Mouse (Mus musculus) midbrain, embryonic 13.5 days (tissue): ENCODE results near the gene Josd2. TPM values are rescaled to one million over a fixed set of nuclear protein-coding genes. Genes with fewer than 3 reads are reported as not detected.

Experiments
- ATAC-seq: fragments of 200-750 bp; cut with Nextera tagmentation; 2 replicates; pipeline ENCODE4 v1.8.0; 2017; ENCODE audit warnings: mild to moderate bottlenecking, moderate TSS enrichment, moderate library complexity
- H3K27ac ChIP-seq: fragments of 300-500 bp; sonication (generic); 2 replicates; pipeline ENCODE4 v1.5.1; 2015; ENCODE audit warnings: inconsistent platforms, mild to moderate bottlenecking, moderate library complexity
- H3K27me3 ChIP-seq: fragments of 300-500 bp; sonication (generic); 2 replicates; pipeline ENCODE4 v1.6.1; 2015; ENCODE audit warnings: mild to moderate bottlenecking, inconsistent platforms
- H3K36me3 ChIP-seq: fragments of 300-500 bp; sonication (generic); 2 replicates; pipeline ENCODE4 v1.6.1; 2015; ENCODE audit warnings: mild to moderate bottlenecking, inconsistent platforms
- H3K4me1 ChIP-seq: fragments of 300-500 bp; sonication (generic); replicated peaks from 2 replicates; pipeline ENCODE4 v1.6.1; 2015; ENCODE audit warnings: inconsistent platforms
- H3K4me2 ChIP-seq: fragments of 300-500 bp; sonication (generic); replicated peaks from 2 replicates; pipeline ENCODE4 v1.6.1; 2015; ENCODE audit warnings: moderate library complexity, mild to moderate bottlenecking, inconsistent platforms
- H3K4me3 ChIP-seq: fragments of 300-500 bp; sonication (generic); replicated peaks from 2 replicates; pipeline ENCODE4 v1.5.1; 2015; ENCODE audit warnings: mild to moderate bottlenecking, inconsistent platforms
- H3K9ac ChIP-seq: fragments of 300-500 bp; sonication (generic); replicated peaks from 2 replicates; pipeline ENCODE4 v1.6.1; 2015; ENCODE audit warnings: mild to moderate bottlenecking, inconsistent platforms
- H3K9me3 ChIP-seq: fragments of 300-500 bp; sonication (generic); 2 replicates; pipeline ENCODE4 v1.6.1; 2016; ENCODE audit warnings: mild to moderate bottlenecking, inconsistent platforms
- WGBS: fragments of 180-500 bp; shearing (Covaris S2); methylation state at CpG from one replicate; pipeline ENCODE4 v1.1.7; 2015; 5-methylcytosine and 5-hydroxymethylcytosine counted together
- polyA plus RNA-seq: library from polyadenylated mRNA; unstranded; fragments of >200 nt; fragmentation: Nextera tagmentation; extraction: Ambion mirVana; gene quantifications from 2 replicates; pipeline ENCODE4 v1.2.1, GENCODE M21; 2015

Gene Josd2
- polyA plus RNA-seq, 1 experiment from 2014 or later = 44.8 TPM

- WGBS = 88% methylated on average over 1 of the region's 1 CpGs
- Histone ChIP-seq H3K36me3 (peaks cover 87% of the 10 kb centered on the region), H3K27me3 (peaks cover 3% of the 10 kb centered on the region; the same call in 1 of the 2 replicates), H3K9ac (no peak overlapping the region), H3K4me1 (peaks cover 25% of the 10 kb centered on the region), H3K4me3 (no peak overlapping the region), H3K4me2 (no peak overlapping the region), H3K9me3 (no peaks in the 10 kb centered on the region), H3K27ac (no peak overlapping the region)
- ATAC-seq = no peak
These were observed 11.5 kb upstream of the Josd2 start for GRCm38 (mm10) chr7:44456302-44456701.

- Histone ChIP-seq H3K36me3 (peaks cover 90% of the 10 kb centered on the region), H3K4me3 (no peak overlapping the region), H3K4me2 (no peak overlapping the region), H3K27ac (no peak overlapping the region), H3K9ac (no peak overlapping the region), H3K27me3 (peaks cover 10% of the 10 kb centered on the region; the same call in 1 of the 2 replicates), H3K9me3 (no peaks in the 10 kb centered on the region), H3K4me1 (peaks cover 33% of the 10 kb centered on the region)
- ATAC-seq = no peak
- 79% methylated on average over 6 of the region's 6 CpGs for WGBS
These were observed 7.7 kb upstream of the Josd2 start for GRCm38 (mm10) chr7:44460067-44460466.

GRCm38 (mm10) chr7:44460767-44461502, 6.8 kb upstream of the Josd2 start:
- Histone ChIP-seq H3K4me2 (no peak overlapping the region), H3K36me3 (peaks cover 83% of the 10 kb centered on the region), H3K27me3 (peaks cover 10% of the 10 kb centered on the region; the same call in 1 of the 2 replicates), H3K9ac (no peak overlapping the region), H3K9me3 (no peaks in the 10 kb centered on the region), H3K4me1 (peaks cover 42% of the 10 kb centered on the region), H3K27ac (no peak overlapping the region), H3K4me3 (no peak overlapping the region)
- no peak for ATAC-seq
- 87% methylated on average over 31 of the region's 31 CpGs for WGBS

- H3K36me3 ChIP-seq = peaks cover 77% of the 10 kb centered on the region
These were observed 6.1 kb upstream of the Josd2 start for GRCm38 (mm10) chr7:44461503-44462217.

DNA sequence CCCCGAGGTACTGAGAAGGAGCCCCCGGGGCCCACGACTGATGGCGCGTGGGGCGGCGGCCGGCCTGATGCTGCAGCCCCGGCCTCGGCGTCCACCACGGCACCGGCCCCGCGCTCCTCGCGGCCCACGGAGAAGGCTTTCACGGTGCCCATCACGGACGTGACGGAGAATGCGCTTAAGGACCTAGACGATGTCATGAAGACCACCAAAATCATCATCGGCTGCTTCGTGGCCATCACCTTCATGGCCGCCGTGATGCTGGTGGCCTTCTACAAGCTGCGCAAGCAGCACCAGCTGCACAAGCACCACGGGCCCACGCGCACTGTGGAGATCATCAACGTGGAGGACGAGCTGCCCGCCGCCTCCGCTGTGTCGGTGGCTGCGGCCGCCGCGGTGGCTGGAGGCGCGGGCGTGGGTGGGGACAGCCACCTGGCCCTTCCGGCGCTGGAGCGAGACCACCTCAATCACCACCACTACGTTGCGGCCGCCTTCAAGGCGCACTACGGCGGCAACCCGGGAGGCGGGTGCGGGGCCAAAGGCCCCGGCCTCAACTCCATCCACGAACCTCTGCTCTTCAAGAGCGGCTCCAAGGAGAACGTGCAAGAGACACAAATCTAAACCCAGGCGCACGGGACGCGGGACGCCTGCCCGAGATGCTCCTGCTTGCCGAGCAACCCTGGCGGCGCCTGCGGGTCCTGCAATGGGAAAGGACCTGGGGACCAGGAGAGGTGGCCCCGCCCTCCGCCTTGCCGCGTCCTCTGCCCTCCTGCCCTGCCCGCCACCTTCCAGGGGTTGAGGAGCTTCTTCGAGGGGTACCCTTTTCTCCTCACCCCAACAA, 5.3 kb upstream of the Josd2 start:
- H3K36me3 ChIP-seq = peaks cover 69% of the 10 kb centered on the region
- peaks cover 55% of the 10 kb centered on the region for H3K4me1 ChIP-seq
- H3K4me3 ChIP-seq = no peak overlapping the region
- peak overlapping the region; percentile 9; the same call in 1 of the 2 replicates for H3K27ac ChIP-seq
- no peak for ATAC-seq
- H3K4me2 ChIP-seq = no peak overlapping the region
- H3K27me3 ChIP-seq = peaks cover 10% of the 10 kb centered on the region; the same call in 1 of the 2 replicates
- H3K9ac ChIP-seq = peak overlapping the region; percentile 52
- H3K9me3 ChIP-seq = no peaks in the 10 kb centered on the region
- 26% methylated on average over 70 of the region's 77 CpGs for WGBS

More at GRCm38 (mm10) chr7:44461503-44462217, 6.1 kb upstream of the Josd2 start:
- peaks cover 10% of the 10 kb centered on the region; the same call in 1 of the 2 replicates for H3K27me3 ChIP-seq
- H3K9me3 ChIP-seq = no peaks in the 10 kb centered on the region
- no peak for ATAC-seq
- no peak overlapping the region for H3K4me3 ChIP-seq
- H3K27ac ChIP-seq = no peak overlapping the region
- peaks cover 47% of the 10 kb centered on the region for H3K4me1 ChIP-seq
- no peak overlapping the region for H3K4me2 ChIP-seq
- WGBS = 76% methylated on average over 50 of the region's 57 CpGs
- peak overlapping the region; percentile 52 for H3K9ac ChIP-seq

DNA sequence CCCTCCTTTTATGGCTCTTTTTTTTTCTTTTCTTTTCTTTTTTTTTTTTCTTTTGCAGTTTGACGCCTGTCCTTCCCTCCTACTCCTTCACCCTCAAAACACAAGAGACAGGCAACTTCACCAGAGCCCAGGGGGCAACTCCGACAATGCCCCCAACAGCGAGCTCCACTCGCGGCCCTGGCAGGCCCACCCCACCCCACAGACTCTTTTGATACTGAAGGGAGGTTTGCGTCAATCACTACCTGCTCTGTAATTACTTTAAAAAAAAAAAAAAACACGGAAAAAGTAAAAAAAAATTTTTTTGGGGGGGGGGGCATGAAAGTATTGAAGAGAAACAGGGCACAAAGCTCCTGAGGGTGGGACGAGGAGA, 4.7 kb upstream of the Josd2 start:
- H3K9ac ChIP-seq = no peak overlapping the region
- H3K36me3 ChIP-seq = peaks cover 63% of the 10 kb centered on the region
- peaks cover 56% of the 10 kb centered on the region for H3K4me1 ChIP-seq
- H3K4me3 ChIP-seq = no peak overlapping the region
- WGBS = 51% methylated on average over 8 of the region's 8 CpGs
- no peaks in the 10 kb centered on the region for H3K9me3 ChIP-seq
- peaks cover 10% of the 10 kb centered on the region; the same call in 1 of the 2 replicates for H3K27me3 ChIP-seq
- H3K4me2 ChIP-seq = no peak overlapping the region
- no peak for ATAC-seq
- H3K27ac ChIP-seq = peak overlapping the region; percentile 92

- H3K36me3 ChIP-seq = peaks cover 56% of the 10 kb centered on the region
- H3K4me1 ChIP-seq = peaks cover 60% of the 10 kb centered on the region
- H3K9ac ChIP-seq = peak overlapping the region; percentile 47
- peak overlapping the region; percentile 92 for H3K27ac ChIP-seq
- no peaks in the 10 kb centered on the region for H3K9me3 ChIP-seq
- no peak overlapping the region for H3K4me3 ChIP-seq
- ATAC-seq = no peak
- 87% methylated on average over 10 of the region's 10 CpGs for WGBS
- H3K27me3 ChIP-seq = peaks cover 10% of the 10 kb centered on the region; the same call in 1 of the 2 replicates
- H3K4me2 ChIP-seq = no peak overlapping the region
These were observed 4.1 kb upstream of the Josd2 start for GRCm38 (mm10) chr7:44463556-44464225.

DNA sequence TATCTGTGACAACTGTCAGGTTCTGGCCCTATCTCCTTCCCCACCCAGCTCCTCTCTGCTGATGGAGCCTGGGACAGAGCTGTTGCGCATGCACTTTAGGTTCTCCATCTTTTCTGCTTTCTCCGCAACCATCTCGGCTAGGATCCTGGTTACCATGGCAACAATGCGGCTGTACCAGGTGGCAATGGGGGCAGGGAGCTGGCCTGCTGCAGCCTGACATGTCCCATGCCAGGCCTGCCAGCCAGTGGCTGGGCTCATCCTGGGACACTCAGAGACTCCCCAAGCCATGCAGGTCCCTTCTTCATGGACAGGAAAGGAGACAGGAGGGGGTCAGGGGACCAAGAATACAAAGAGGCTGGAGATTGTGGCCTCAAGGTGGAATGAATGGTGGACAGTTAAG, 3.3 kb upstream of the Josd2 start:
- Histone ChIP-seq H3K4me2 (peak overlapping the region; percentile 27), H3K27ac (peak overlapping the region; percentile 92), H3K4me1 (peaks cover 68% of the 10 kb centered on the region), H3K9ac (peak overlapping the region; percentile 47), H3K27me3 (peaks cover 10% of the 10 kb centered on the region; the same call in 1 of the 2 replicates), H3K4me3 (no peak overlapping the region), H3K9me3 (no peaks in the 10 kb centered on the region), H3K36me3 (peaks cover 48% of the 10 kb centered on the region)
- no peak for ATAC-seq
- WGBS = 5% methylated on average over 4 of the region's 4 CpGs

GRCm38 (mm10) chr7:44465111-44465510, 2.7 kb upstream of the Josd2 start, which contains the start of gene Aspdh:
Gene Aspdh (plus strand): TSS chr7:44465391.
- no peaks in the 10 kb centered on the region for H3K9me3 ChIP-seq
- peak within 1 kb of the TSS; percentile 47 for H3K9ac ChIP-seq
- 37% methylated on average over 2 of the region's 2 CpGs for WGBS
- ATAC-seq = no peak
- H3K4me2 ChIP-seq = peak within 1 kb of the TSS; percentile 27
- peak within 1 kb of the TSS; percentile 92 for H3K27ac ChIP-seq
- no peak within 1 kb of the TSS for H3K4me3 ChIP-seq
- H3K4me1 ChIP-seq = peaks cover 73% of the 10 kb centered on the region
- H3K27me3 ChIP-seq = peaks cover 10% of the 10 kb centered on the region; the same call in 1 of the 2 replicates
- peaks cover 42% of the 10 kb centered on the region for H3K36me3 ChIP-seq

GRCm38 (mm10) chr7:44466006-44466887, 1.5 kb upstream of the Josd2 start:
- no peaks in the 10 kb centered on the region for H3K9me3 ChIP-seq
- H3K9ac ChIP-seq = no peak overlapping the region
- no peak for ATAC-seq
- WGBS = 76% methylated on average over 10 of the region's 10 CpGs
- H3K36me3 ChIP-seq = peaks cover 31% of the 10 kb centered on the region
- no peak overlapping the region for H3K4me3 ChIP-seq
- H3K4me2 ChIP-seq = no peak overlapping the region
- H3K27ac ChIP-seq = peak overlapping the region; percentile 92
- peaks cover 8% of the 10 kb centered on the region; the same call in 1 of the 2 replicates for H3K27me3 ChIP-seq
- peaks cover 78% of the 10 kb centered on the region for H3K4me1 ChIP-seq
